Mouse (Mus musculus): ENCODE data around the gene B3galt5. TPM values are rescaled to one million over a fixed set of nuclear protein-coding genes. Genes with fewer than 3 reads are reported as not detected.

The B3galt5 gene
- polyA plus RNA-seq, 1 experiment = 0.37 TPM

GRCm38 (mm10) chr16:96278491-96279224 lies 43.1 kb downstream of the B3galt5 start:
- H3K4me1 ChIP-seq (ENCODE audit: control insufficient read depth, insufficient read depth, low read length) = peaks cover 1% of the 10 kb centered on the region; the same call in 1 of the 2 replicates
- TF ChIP-seq POLR2A (IDR thresholded peaks at IDR 0.05; ENCODE audit: borderline replicate concordance, control insufficient read depth, low read depth, low read length) (no peak), CTCF (IDR thresholded peaks at IDR 0.05; ENCODE audit: control insufficient read depth, insufficient read depth, low read length) (no peak)
- WGBS = 81% methylated on average over 9 of the region's 9 CpGs

GRCm38 (mm10) chr16:96280719-96281605 lies 45.4 kb downstream of the B3galt5 start:
- WGBS = 9% methylated on average over 38 of the region's 38 CpGs
- Histone ChIP-seq H3K4me1 (ENCODE audit: control insufficient read depth, insufficient read depth, low read length) (no peaks in the 10 kb centered on the region), H3K27ac (ENCODE audit: control insufficient read depth, insufficient read depth, low read depth, low read length, poor library complexity) (no peak overlapping the region), H3K4me3 (replicated peaks; ENCODE audit: control insufficient read depth, low read depth, low read length) (no peak overlapping the region)
- no peak for TF ChIP-seq CTCF (IDR thresholded peaks at IDR 0.05; ENCODE audit: control insufficient read depth, insufficient read depth, low read length)
- no peak for TF ChIP-seq POLR2A (IDR thresholded peaks at IDR 0.05; ENCODE audit: borderline replicate concordance, control insufficient read depth, low read depth, low read length)

More at GRCm38 (mm10) chr16:96278491-96279224, 43.1 kb downstream of the B3galt5 start:
- H3K27ac ChIP-seq (ENCODE audit: control insufficient read depth, insufficient read depth, low read depth, low read length, poor library complexity) = no peak overlapping the region
- H3K4me3 ChIP-seq (replicated peaks; ENCODE audit: control insufficient read depth, low read depth, low read length) = no peak overlapping the region

- WGBS = 83% methylated on average over 9 of the region's 9 CpGs
- Histone ChIP-seq H3K4me3 (replicated peaks; ENCODE audit: control insufficient read depth, low read depth, low read length) (no peak overlapping the region), H3K4me1 (ENCODE audit: control insufficient read depth, insufficient read depth, low read length) (no peaks in the 10 kb centered on the region), H3K27ac (ENCODE audit: control insufficient read depth, insufficient read depth, low read depth, low read length, poor library complexity) (no peak overlapping the region)
- no peak for TF ChIP-seq POLR2A (IDR thresholded peaks at IDR 0.05; ENCODE audit: borderline replicate concordance, control insufficient read depth, low read depth, low read length)
- no peak for TF ChIP-seq CTCF (IDR thresholded peaks at IDR 0.05; ENCODE audit: control insufficient read depth, insufficient read depth, low read length)
These were observed 47.0 kb downstream of the B3galt5 start for GRCm38 (mm10) chr16:96282566-96282965.

- no peaks in the 10 kb centered on the region; the same call in 1 of the 2 replicates for H3K4me1 ChIP-seq (ENCODE audit: control insufficient read depth, insufficient read depth, low read length)
- 20% methylated on average over 9 of the region's 9 CpGs for WGBS
- H3K4me3 ChIP-seq (replicated peaks; ENCODE audit: control insufficient read depth, low read depth, low read length) = no peak overlapping the region
- no peak for TF ChIP-seq CTCF (IDR thresholded peaks at IDR 0.05; ENCODE audit: control insufficient read depth, insufficient read depth, low read length)
- TF ChIP-seq POLR2A (IDR thresholded peaks at IDR 0.05; ENCODE audit: borderline replicate concordance, control insufficient read depth, low read depth, low read length) = no peak
- H3K27ac ChIP-seq (ENCODE audit: control insufficient read depth, insufficient read depth, low read depth, low read length, poor library complexity) = no peak overlapping the region
These were observed 56.3 kb downstream of the B3galt5 start for GRCm38 (mm10) chr16:96291885-96292284.

GRCm38 (mm10) chr16:96292530-96293173 lies 57.1 kb downstream of the B3galt5 start:
- Histone ChIP-seq H3K4me3 (replicated peaks; ENCODE audit: control insufficient read depth, low read depth, low read length) (no peak overlapping the region), H3K4me1 (ENCODE audit: control insufficient read depth, insufficient read depth, low read length) (no peaks in the 10 kb centered on the region; the same call in 1 of the 2 replicates), H3K27ac (ENCODE audit: control insufficient read depth, insufficient read depth, low read depth, low read length, poor library complexity) (no peak overlapping the region)
- TF ChIP-seq CTCF (IDR thresholded peaks at IDR 0.05; ENCODE audit: control insufficient read depth, insufficient read depth, low read length) (no peak), POLR2A (IDR thresholded peaks at IDR 0.05; ENCODE audit: borderline replicate concordance, control insufficient read depth, low read depth, low read length) (no peak)
- 30% methylated on average over 15 of the region's 15 CpGs for WGBS

GRCm38 (mm10) chr16:96298075-96298474 lies 62.5 kb downstream of the B3galt5 start:
- Histone ChIP-seq H3K27ac (ENCODE audit: control insufficient read depth, insufficient read depth, low read depth, low read length, poor library complexity) (no peak overlapping the region), H3K4me3 (replicated peaks; ENCODE audit: control insufficient read depth, low read depth, low read length) (no peak overlapping the region), H3K4me1 (ENCODE audit: control insufficient read depth, insufficient read depth, low read length) (no peaks in the 10 kb centered on the region)
- TF ChIP-seq CTCF (IDR thresholded peaks at IDR 0.05; ENCODE audit: control insufficient read depth, insufficient read depth, low read length) (no peak), POLR2A (IDR thresholded peaks at IDR 0.05; ENCODE audit: borderline replicate concordance, control insufficient read depth, low read depth, low read length) (no peak)

- TF ChIP-seq CTCF (IDR thresholded peaks at IDR 0.05; ENCODE audit: control insufficient read depth, insufficient read depth, low read length) = no peak
- TF ChIP-seq POLR2A (IDR thresholded peaks at IDR 0.05; ENCODE audit: borderline replicate concordance, control insufficient read depth, low read depth, low read length) = no peak
- Histone ChIP-seq H3K4me1 (ENCODE audit: control insufficient read depth, insufficient read depth, low read length) (no peaks in the 10 kb centered on the region), H3K4me3 (replicated peaks; ENCODE audit: control insufficient read depth, low read depth, low read length) (no peak overlapping the region), H3K27ac (ENCODE audit: control insufficient read depth, insufficient read depth, low read depth, low read length, poor library complexity) (no peak overlapping the region)
- 49% methylated on average over 3 of the region's 3 CpGs for WGBS
These were observed 63.0 kb downstream of the B3galt5 start for GRCm38 (mm10) chr16:96298574-96298973.

GRCm38 (mm10) chr16:96303356-96303755 lies 67.8 kb downstream of the B3galt5 start:
- Histone ChIP-seq H3K4me3 (replicated peaks; ENCODE audit: control insufficient read depth, low read depth, low read length) (no peak overlapping the region), H3K27ac (ENCODE audit: control insufficient read depth, insufficient read depth, low read depth, low read length, poor library complexity) (no peak overlapping the region), H3K4me1 (ENCODE audit: control insufficient read depth, insufficient read depth, low read length) (no peaks in the 10 kb centered on the region)
- 76% methylated on average over 4 of the region's 4 CpGs for WGBS
- TF ChIP-seq POLR2A (IDR thresholded peaks at IDR 0.05; ENCODE audit: borderline replicate concordance, control insufficient read depth, low read depth, low read length) = no peak
- no peak for TF ChIP-seq CTCF (IDR thresholded peaks at IDR 0.05; ENCODE audit: control insufficient read depth, insufficient read depth, low read length)

Data from bone marrow, adult 2 months (tissue).